Mouse (Mus musculus) hindbrain, embryonic 10.5 days (tissue): ENCODE measurements around the gene Ankrd50. TPM values are rescaled to one million over a fixed set of nuclear protein-coding genes. Genes with fewer than 3 reads are reported as not detected.

ENCODE experiments used
- DNase-seq: peaks from one replicate; pipeline ENCODE4 v3.0.0-alpha.2; 2017; ENCODE audit warnings: low spot score
- H3K27ac ChIP-seq: fragments of 300-500 bp; sonication (generic); 2 replicates; pipeline ENCODE4 v1.5.1; 2016; ENCODE audit warnings: mild to moderate bottlenecking, moderate library complexity
- H3K27me3 ChIP-seq: fragments of 300-500 bp; sonication (generic); 2 replicates; pipeline ENCODE4 v1.6.1; 2016; ENCODE audit warnings: mild to moderate bottlenecking; ENCODE audit not compliant: poor library complexity, insufficient read depth, severe bottlenecking
- H3K36me3 ChIP-seq: fragments of 300-500 bp; sonication (generic); 2 replicates; pipeline ENCODE4 v1.6.1; 2016; ENCODE audit warnings: mild to moderate bottlenecking, moderate library complexity
- H3K4me1 ChIP-seq: fragments of 300-500 bp; sonication (generic); replicated peaks from 2 replicates; pipeline ENCODE4 v1.6.1; 2016; ENCODE audit warnings: mild to moderate bottlenecking
- H3K4me3 ChIP-seq: fragments of 300-500 bp; sonication (generic); 2 replicates; pipeline ENCODE4 v1.5.1; 2016; ENCODE audit warnings: mild to moderate bottlenecking, moderate library complexity
- H3K9me3 ChIP-seq: fragments of 300-500 bp; sonication (generic); 2 replicates; pipeline ENCODE4 v1.6.1; 2016; ENCODE audit warnings: mild to moderate bottlenecking, moderate library complexity
- WGBS: fragments of 180-500 bp; shearing (Covaris S2); methylation state at CpG from one replicate; pipeline ENCODE4 v1.1.7; 2016; 5-methylcytosine and 5-hydroxymethylcytosine counted together
- polyA plus RNA-seq: library from polyadenylated mRNA; unstranded; fragments of >200 nt; fragmentation: Nextera tagmentation; extraction: Ambion mirVana; gene quantifications from 2 replicates; pipeline ENCODE4 v1.2.1, GENCODE M21; 2016

The Ankrd50 gene
- polyA plus RNA-seq, 1 experiment from 2014 or later, result 29.2 TPM

GRCm38 (mm10) chr3:38459507-38460249 is 25.0 kb downstream of the Ankrd50 start:
- Histone ChIP-seq H3K27ac (no peak overlapping the region), H3K9me3 (no peaks in the 10 kb centered on the region; the same call in 1 of the 2 replicates), H3K27me3 (no peaks in the 10 kb centered on the region), H3K36me3 (peaks cover 99% of the 10 kb centered on the region), H3K4me1 (no peaks in the 10 kb centered on the region), H3K4me3 (no peak overlapping the region)
- DNase-seq, result no peak
- WGBS, result 93% methylated on average over 5 of the region's 5 CpGs

GRCm38 (mm10) chr3:38457041-38457440 is 27.6 kb downstream of the Ankrd50 start:
- Histone ChIP-seq H3K27ac (no peak overlapping the region), H3K27me3 (no peaks in the 10 kb centered on the region), H3K9me3 (no peaks in the 10 kb centered on the region; the same call in 1 of the 2 replicates), H3K4me1 (no peaks in the 10 kb centered on the region), H3K36me3 (peaks cover 99% of the 10 kb centered on the region), H3K4me3 (no peak overlapping the region)
- no peak for DNase-seq
- WGBS, result 96% methylated on average over 14 of the region's 14 CpGs

- no peak for DNase-seq
Observed at GRCm38 (mm10) chr3:38452199-38452598, 32.4 kb downstream of the Ankrd50 start.

GRCm38 (mm10) chr3:38446586-38446985 is 38.1 kb downstream of the Ankrd50 start:
- 0 out of 2 replicates have a peak, but pooled peaks cover 9% of the 10 kb centered on the region for H3K9me3 ChIP-seq
- WGBS, result 91% methylated on average over 9 of the region's 9 CpGs
- H3K27me3 ChIP-seq, result no peaks in the 10 kb centered on the region
- H3K4me1 ChIP-seq, result peaks cover 17% of the 10 kb centered on the region; the same call in 1 of the 2 replicates
- peaks cover 20% of the 10 kb centered on the region for H3K36me3 ChIP-seq
- no peak overlapping the region for H3K27ac ChIP-seq
- DNase-seq, result no peak
- no peak overlapping the region for H3K4me3 ChIP-seq

More at GRCm38 (mm10) chr3:38452199-38452598, 32.4 kb downstream of the Ankrd50 start:
- 82% methylated on average over 9 of the region's 9 CpGs for WGBS
- Histone ChIP-seq H3K27ac (no peak overlapping the region), H3K4me1 (no peaks in the 10 kb centered on the region), H3K36me3 (peaks cover 76% of the 10 kb centered on the region), H3K4me3 (no peak overlapping the region), H3K27me3 (no peaks in the 10 kb centered on the region), H3K9me3 (peaks cover 10% of the 10 kb centered on the region; the same call in 1 of the 2 replicates)

GRCm38 (mm10) chr3:38443875-38444274 is 40.8 kb downstream of the Ankrd50 start:
- Histone ChIP-seq H3K4me1 (peaks cover 17% of the 10 kb centered on the region; the same call in 1 of the 2 replicates), H3K27me3 (no peaks in the 10 kb centered on the region), H3K9me3 (no peaks in the 10 kb centered on the region), H3K36me3 (no peaks in the 10 kb centered on the region), H3K27ac (no peak overlapping the region), H3K4me3 (no peak overlapping the region)
- no peak for DNase-seq
- 56% methylated on average over 4 of the region's 4 CpGs for WGBS

- Histone ChIP-seq H3K4me1 (peaks cover 17% of the 10 kb centered on the region; the same call in 1 of the 2 replicates), H3K27ac (no peak overlapping the region), H3K27me3 (no peaks in the 10 kb centered on the region), H3K36me3 (no peaks in the 10 kb centered on the region), H3K4me3 (no peak overlapping the region), H3K9me3 (no peaks in the 10 kb centered on the region)
- DNase-seq, result no peak
- 81% methylated on average over 7 of the region's 7 CpGs for WGBS
Observed at GRCm38 (mm10) chr3:38440564-38440991, 44.1 kb downstream of the Ankrd50 start.

- WGBS, result 90% methylated on average over 3 of the region's 3 CpGs
Observed at GRCm38 (mm10) chr3:38436596-38436995, 48.0 kb downstream of the Ankrd50 start.

GRCm38 (mm10) chr3:38435828-38436227 is 48.8 kb downstream of the Ankrd50 start:
- Histone ChIP-seq H3K36me3 (no peaks in the 10 kb centered on the region), H3K4me3 (no peak overlapping the region), H3K9me3 (no peaks in the 10 kb centered on the region), H3K27me3 (no peaks in the 10 kb centered on the region), H3K27ac (no peak overlapping the region), H3K4me1 (peaks cover 9% of the 10 kb centered on the region)
- DNase-seq, result no peak
- 85% methylated on average over 6 of the region's 6 CpGs for WGBS

More at GRCm38 (mm10) chr3:38436596-38436995, 48.0 kb downstream of the Ankrd50 start:
- H3K4me1 ChIP-seq, result peaks cover 9% of the 10 kb centered on the region
- no peak overlapping the region for H3K4me3 ChIP-seq
- H3K27me3 ChIP-seq, result no peaks in the 10 kb centered on the region
- no peaks in the 10 kb centered on the region for H3K9me3 ChIP-seq
- DNase-seq, result no peak
- no peaks in the 10 kb centered on the region for H3K36me3 ChIP-seq
- no peak overlapping the region for H3K27ac ChIP-seq

GRCm38 (mm10) chr3:38434486-38434885 is 50.2 kb downstream of the Ankrd50 start:
- no peaks in the 10 kb centered on the region for H3K9me3 ChIP-seq
- WGBS, result 91% methylated on average over 2 of the region's 2 CpGs
- no peak overlapping the region for H3K4me3 ChIP-seq
- DNase-seq, result no peak
- H3K27me3 ChIP-seq, result no peaks in the 10 kb centered on the region
- no peak overlapping the region for H3K27ac ChIP-seq
- H3K4me1 ChIP-seq, result peaks cover 9% of the 10 kb centered on the region
- no peaks in the 10 kb centered on the region for H3K36me3 ChIP-seq

- no peaks in the 10 kb centered on the region for H3K36me3 ChIP-seq
- peak overlapping the region; percentile 62 for H3K27ac ChIP-seq
- DNase-seq, result no peak
- WGBS, result 23% methylated on average over 11 of the region's 11 CpGs
- H3K4me3 ChIP-seq, result no peak overlapping the region
- H3K27me3 ChIP-seq, result no peaks in the 10 kb centered on the region
- H3K4me1 ChIP-seq, result peaks cover 9% of the 10 kb centered on the region
- H3K9me3 ChIP-seq, result no peaks in the 10 kb centered on the region
Observed at GRCm38 (mm10) chr3:38433495-38434464, 50.9 kb downstream of the Ankrd50 start.

- H3K9me3 ChIP-seq, result no peaks in the 10 kb centered on the region
- no peaks in the 10 kb centered on the region for H3K27me3 ChIP-seq
- no peak overlapping the region for H3K27ac ChIP-seq
- H3K36me3 ChIP-seq, result no peaks in the 10 kb centered on the region
- H3K4me1 ChIP-seq, result peaks cover 9% of the 10 kb centered on the region
- no peak overlapping the region for H3K4me3 ChIP-seq
- DNase-seq, result no peak
- WGBS, result 85% methylated on average over 5 of the region's 5 CpGs
Observed at GRCm38 (mm10) chr3:38431461-38431860, 53.2 kb downstream of the Ankrd50 start.

- Histone ChIP-seq H3K27ac (no peak overlapping the region), H3K4me1 (peaks cover 9% of the 10 kb centered on the region), H3K27me3 (no peaks in the 10 kb centered on the region), H3K9me3 (no peaks in the 10 kb centered on the region), H3K4me3 (no peak overlapping the region), H3K36me3 (no peaks in the 10 kb centered on the region)
- DNase-seq, result no peak
- 70% methylated on average over 6 of the region's 6 CpGs for WGBS
Observed at GRCm38 (mm10) chr3:38431042-38431441, 53.6 kb downstream of the Ankrd50 start.
